Mouse (Mus musculus): Measurements from ENCODE around the gene Plcd1. TPM values are rescaled to one million over a fixed set of nuclear protein-coding genes. Genes with fewer than 3 reads are reported as not detected.

Gene Plcd1
- total RNA-seq, 2 experiments from 2014 or later, result 7.6 to 9.6 TPM

DNA sequence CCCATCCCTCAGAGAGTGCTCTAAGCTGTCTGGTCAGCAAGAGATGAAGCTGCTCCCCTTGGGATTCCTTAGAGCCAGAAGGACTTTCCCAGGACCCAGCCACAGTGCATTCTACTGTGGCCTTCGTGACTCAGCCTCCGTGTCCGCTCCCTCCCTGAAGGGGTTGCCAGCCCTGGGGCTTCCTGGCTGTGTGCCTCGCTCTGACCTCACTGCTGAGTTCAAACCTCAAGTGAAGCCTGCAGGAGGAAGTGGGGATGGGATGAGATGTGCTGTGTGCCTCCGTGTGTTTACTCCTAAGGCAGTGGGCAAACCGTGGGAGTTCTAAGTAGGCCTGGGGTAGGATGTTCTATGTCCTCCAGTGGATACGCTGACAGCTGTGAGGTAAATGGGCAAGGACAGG, 57.5 kb downstream of the Plcd1 start:
- DNase-seq, result peak; percentile 89
- no peak overlapping the region for H3K4me3 ChIP-seq
- intact Hi-C loops (cut with DNase I), result no loop called here
- H3K27ac ChIP-seq, result peak overlapping the region; percentile 71
- TF ChIP-seq CTCF (IDR thresholded peaks at IDR 0.05), result no peak

DNA sequence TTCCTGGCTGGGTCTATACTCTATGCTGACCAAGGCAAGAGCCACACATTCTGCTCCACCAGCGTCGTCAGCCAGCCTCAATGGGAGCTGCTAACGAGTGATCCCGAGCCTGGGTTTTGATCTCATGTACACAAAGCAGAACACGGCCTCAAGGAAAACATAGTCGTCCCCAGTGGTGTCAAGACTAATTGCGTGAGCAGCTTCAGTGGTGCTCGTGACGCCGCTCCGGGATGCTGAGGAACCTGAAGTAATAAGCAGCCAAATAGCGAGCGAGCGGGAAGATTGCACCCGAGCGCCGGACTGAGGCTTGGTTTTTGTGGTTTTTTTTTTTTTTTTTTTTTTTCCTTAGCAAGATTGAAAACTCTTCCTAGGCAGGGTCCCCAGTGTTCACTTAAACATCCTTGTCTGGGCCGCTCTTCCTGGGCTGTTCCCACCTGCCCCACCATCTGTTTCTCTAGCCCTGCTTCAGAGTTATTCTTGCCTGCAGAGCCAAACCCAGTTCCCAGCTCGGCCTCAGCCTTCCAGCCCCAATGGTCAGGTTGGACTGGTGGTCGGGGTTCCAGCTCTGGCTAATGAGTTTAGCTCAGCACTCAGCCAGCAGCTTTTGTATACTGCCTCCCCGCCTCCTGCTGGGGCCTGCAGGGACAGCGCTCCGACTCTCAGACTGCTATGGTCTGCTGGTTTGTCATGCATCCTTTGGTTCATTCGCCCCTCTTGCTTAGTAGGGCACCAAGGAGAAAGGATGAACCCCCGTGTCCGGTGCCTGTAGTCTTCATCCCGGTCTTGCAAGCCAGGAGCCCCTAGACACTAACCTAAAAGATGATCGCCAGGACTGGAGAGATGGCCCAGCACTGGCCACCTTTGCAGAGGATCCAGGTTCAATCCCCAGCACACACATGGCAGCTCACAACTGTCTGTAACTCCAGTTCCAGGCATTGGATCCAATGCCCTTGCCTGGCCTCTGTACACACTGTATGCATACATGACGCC, 58.3 kb downstream of the Plcd1 start:
- no peak overlapping the region for H3K4me3 ChIP-seq
- TF ChIP-seq CTCF (IDR thresholded peaks at IDR 0.05), result no peak
- H3K27ac ChIP-seq, result peak overlapping the region; percentile 71; the same call in 1 of the 2 replicates
- intact Hi-C loops (cut with DNase I), result loop anchor here (5.0 kb wide), 1 partner anchor 63 kb away; no protein-coding TSS in a partner anchor
- no peak for DNase-seq

DNA sequence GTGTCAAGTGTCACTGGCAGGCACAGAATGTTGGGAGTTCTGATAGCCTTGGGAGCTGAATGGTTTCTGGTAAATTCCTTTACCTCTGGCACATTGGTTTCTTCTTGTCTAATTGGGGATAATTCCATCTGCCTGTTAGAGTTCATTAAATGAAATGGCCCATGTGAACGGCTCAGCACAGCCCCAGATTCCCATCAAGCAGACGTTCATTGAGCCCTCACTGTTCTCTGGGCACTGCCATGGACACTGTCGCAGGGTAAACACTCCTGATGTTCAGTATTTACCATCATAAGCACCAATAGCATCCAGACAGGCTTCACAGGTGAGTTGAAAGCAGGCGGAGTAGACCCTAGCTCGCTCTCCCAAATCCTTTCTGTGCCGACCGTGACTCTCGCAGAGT, 59.2 kb downstream of the Plcd1 start:
- H3K27ac ChIP-seq, result no peak overlapping the region
- intact Hi-C loops (cut with DNase I), result loop anchor here (5.0 kb wide), 1 partner anchor 62 kb away; no protein-coding TSS in a partner anchor
- no peak overlapping the region for H3K4me3 ChIP-seq
- TF ChIP-seq CTCF (IDR thresholded peaks at IDR 0.05), result no peak
- DNase-seq, result no peak

DNA sequence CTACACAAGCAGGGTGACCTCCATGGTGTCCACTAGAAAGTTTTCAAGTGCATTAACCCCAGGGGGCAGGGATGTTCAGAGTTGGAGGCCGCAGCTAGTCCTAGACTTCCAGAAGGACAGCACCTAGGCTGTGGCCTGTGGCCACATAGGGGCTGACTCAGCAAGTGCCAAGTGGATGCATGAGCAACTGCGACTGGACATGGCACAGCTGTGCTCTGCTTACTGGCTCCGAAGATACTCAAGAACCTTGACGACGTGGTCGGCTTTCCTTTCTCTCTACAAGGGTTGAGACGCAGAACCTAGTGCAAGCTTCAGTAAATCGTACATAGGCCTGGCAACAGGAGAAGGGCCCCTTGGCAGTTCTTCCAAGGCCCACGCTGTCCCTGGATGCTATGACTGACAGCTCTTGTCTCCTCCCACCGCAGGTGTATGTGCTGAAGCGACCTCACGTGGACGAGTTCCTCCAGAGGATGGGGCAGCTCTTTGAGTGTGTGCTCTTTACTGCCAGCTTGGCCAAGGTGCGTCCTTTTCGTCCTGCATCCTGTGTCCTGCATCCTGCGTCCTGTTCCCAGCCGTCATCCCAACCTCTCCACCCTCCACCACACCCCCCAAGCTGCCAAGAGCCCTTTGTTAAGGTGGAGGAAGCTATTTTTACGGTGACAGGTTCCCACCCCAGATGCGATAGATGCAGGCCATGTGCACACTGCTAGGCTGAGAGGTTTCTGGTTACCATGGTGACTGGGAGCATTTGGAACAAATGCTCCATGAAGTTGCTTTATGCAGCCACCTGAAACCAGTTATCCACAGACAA, 60.0 kb downstream of the Plcd1 start:
- no peak for TF ChIP-seq CTCF (IDR thresholded peaks at IDR 0.05)
- H3K4me3 ChIP-seq, result no peak overlapping the region
- H3K27ac ChIP-seq, result peak overlapping the region; percentile 87
- DNase-seq, result no peak
- intact Hi-C loops (cut with DNase I), result loop anchor here (2.0 to 5.0 kb wide), 2 partner anchors 33 to 61 kb away; no protein-coding TSS in a partner anchor

DNA sequence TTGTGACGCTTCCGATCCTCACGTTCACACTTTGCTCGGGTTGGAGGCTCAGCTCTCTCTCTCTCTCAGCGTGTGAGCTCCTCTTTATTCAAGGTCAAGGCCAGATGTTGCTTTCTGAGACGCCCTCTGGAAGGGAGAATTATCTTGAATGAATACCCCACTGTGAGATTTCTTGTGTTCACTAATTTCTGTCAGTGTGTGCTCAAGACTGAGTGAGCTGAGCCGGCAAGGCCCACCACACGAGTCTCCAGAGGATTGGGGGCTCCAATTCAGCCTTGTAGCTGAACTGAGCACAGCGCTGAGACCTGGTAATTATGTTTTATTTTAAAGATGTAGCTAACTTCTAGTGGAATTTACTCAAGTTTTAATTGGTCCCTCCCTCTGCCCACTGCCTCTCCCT, 60.8 kb downstream of the Plcd1 start:
- no peak for DNase-seq
- Histone ChIP-seq H3K27ac (peak overlapping the region; percentile 87), H3K4me3 (no peak overlapping the region)
- no peak for TF ChIP-seq CTCF (IDR thresholded peaks at IDR 0.05)
- intact Hi-C loops (cut with DNase I), result loop anchor here (2.0 to 5.0 kb wide), 2 partner anchors 34 to 60 kb away; no protein-coding TSS in a partner anchor

DNA sequence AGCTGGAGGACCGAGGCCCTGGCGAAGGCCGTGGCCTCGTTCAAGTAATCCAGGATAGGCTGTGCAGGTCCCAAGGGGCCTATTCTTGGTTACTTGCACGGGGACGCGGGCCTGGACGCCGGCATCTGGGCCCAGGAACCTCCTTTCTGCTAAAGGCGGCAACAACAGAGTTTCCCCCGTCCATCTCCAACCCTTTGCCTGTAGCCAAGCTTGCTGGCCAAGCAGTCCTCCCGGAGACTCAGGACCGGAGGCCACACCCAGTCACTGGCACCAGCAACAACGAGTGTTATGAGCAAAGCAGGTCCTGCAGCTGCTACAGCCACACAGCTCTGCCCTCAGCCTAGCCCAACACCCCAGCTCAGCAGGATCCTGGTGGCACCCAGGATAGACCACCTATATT, 61.5 kb downstream of the Plcd1 start:
- no peak for TF ChIP-seq CTCF (IDR thresholded peaks at IDR 0.05)
- Histone ChIP-seq H3K27ac (peak overlapping the region; percentile 87), H3K4me3 (peak overlapping the region; percentile 63)
- intact Hi-C loops (cut with DNase I), result loop anchor here (2.0 to 5.0 kb wide), 2 partner anchors 35 to 59 kb away; no protein-coding TSS in a partner anchor
- peak; percentile 89 for DNase-seq

DNA sequence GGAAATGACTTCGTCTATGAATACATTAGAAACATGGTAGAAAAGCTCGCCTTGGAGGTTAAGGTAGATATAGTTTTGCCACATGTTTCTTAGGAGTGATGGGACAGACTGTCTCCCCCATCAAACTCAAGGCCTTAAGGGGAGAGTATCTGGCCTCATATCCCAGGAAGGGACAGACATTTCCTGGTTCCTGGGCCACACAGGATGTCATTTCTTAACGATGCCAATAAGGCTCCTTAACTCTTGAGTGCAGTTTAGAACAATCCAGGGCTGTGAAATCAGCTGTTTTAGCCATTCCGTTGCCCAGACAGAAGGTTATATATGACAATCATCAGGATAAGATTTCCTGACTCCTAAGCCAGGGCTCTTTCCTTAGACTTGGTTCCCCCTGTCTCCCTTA, 62.3 kb downstream of the Plcd1 start:
- H3K27ac ChIP-seq, result peak overlapping the region; percentile 87
- no peak for TF ChIP-seq CTCF (IDR thresholded peaks at IDR 0.05)
- peak overlapping the region; percentile 63 for H3K4me3 ChIP-seq
- intact Hi-C loops (cut with DNase I), result loop anchor here (5.0 kb wide), 1 partner anchor 59 kb away; no protein-coding TSS in a partner anchor
- no peak for DNase-seq

DNA sequence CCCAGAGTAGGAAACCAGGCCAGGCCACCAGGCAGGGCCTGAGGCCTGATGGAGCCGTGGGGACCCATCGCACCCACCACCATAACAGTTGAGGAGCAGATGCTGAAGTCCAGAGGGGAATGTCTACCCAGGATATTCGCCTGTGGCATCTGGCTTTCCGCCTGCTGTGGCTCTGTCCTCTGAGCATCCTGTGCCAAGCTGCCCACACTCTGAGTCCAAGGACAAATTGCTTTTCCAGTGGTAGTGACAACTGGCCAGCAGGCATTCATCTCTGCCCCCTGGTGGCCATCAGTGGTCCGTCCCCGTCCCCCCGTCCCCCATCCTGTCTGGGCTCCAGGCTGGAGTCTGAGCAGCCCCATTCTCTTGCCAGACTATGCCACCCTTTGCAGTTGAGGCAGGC, 63.7 kb downstream of the Plcd1 start:
- intact Hi-C loops (cut with DNase I), result loop anchor here (1.0 kb wide), 1 partner anchor 108 kb away; no protein-coding TSS in a partner anchor
- TF ChIP-seq CTCF (IDR thresholded peaks at IDR 0.05), result peak; percentile 90
- Histone ChIP-seq H3K4me3 (no peak overlapping the region), H3K27ac (peak overlapping the region; percentile 87)
- DNase-seq, result peak; percentile 83

DNA sequence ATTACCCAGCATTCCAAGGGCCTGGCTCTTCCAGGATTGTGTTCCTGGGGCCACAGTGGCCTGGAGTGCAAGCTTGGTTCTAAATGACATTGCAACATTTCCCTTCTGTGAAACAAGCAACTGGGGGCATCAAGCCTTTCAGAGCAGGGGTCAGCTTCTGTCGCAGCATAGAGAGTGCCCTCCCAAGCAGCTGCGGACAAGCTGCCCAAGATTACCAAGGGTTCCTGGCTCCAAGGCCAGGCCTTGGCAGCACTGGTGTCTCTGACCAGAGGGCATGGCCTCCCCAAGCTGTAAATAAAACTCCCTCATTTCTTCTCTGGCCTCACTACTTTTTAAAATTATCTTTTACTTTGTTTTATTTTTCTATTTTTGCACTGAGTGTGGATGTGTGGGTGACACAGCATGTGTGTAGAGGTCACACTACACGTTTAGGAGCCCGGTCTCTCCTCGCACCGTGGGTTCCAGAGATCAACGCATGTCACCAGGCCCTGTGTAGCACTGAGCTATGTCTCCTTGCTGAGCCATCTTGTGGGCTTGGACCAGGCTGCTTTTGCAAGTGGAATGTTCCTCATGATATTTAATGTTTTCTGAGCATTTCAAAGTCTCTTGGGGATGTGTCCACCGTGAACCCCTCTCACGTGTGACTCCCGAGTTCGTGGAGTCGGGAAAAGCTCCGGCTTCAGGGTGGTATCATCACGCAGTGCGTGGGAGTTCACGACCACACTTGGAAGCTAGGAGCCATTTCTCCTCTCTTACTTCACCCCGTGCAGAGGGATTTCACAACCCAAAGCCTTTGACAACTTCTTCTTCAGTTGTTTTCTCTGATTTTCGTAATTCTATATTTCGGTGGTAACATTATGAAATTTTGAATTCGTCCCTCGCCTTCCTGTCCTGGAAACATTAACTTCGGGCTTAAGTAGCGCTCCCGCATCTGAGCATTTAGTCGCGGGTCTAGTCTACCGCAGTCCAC, 64.8 kb downstream of the Plcd1 start:
- no peak for DNase-seq
- Histone ChIP-seq H3K27ac (peak overlapping the region; percentile 87), H3K4me3 (no peak overlapping the region)
- intact Hi-C loops (cut with DNase I), result loop anchor here (1.0 kb wide), 1 partner anchor 107 kb away; no protein-coding TSS in a partner anchor
- no peak for TF ChIP-seq CTCF (IDR thresholded peaks at IDR 0.05)

DNA sequence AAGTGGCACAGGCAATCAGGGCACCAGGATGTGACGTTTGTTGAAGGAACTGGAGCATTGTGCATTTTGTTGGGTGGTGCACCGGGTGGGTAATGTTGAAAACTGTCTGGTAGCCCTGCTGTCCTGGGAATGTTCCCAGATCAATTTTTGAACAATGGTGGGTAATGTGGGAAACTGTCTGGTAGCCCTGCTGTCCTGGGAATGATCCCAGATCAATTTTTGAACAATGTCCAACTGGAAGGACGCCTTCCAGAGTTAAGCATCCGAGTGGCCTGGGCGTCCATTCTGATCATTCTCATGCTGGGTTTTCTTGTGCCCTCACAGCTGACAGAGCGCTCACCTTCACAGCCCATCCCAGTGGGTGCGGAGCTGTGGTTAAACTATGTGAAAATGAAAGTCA, 66.0 kb downstream of the Plcd1 start:
- Histone ChIP-seq H3K27ac (no peak overlapping the region), H3K4me3 (no peak overlapping the region)
- intact Hi-C loops (cut with DNase I), result no loop called here
- DNase-seq, result no peak
- TF ChIP-seq CTCF (IDR thresholded peaks at IDR 0.05), result no peak

DNA sequence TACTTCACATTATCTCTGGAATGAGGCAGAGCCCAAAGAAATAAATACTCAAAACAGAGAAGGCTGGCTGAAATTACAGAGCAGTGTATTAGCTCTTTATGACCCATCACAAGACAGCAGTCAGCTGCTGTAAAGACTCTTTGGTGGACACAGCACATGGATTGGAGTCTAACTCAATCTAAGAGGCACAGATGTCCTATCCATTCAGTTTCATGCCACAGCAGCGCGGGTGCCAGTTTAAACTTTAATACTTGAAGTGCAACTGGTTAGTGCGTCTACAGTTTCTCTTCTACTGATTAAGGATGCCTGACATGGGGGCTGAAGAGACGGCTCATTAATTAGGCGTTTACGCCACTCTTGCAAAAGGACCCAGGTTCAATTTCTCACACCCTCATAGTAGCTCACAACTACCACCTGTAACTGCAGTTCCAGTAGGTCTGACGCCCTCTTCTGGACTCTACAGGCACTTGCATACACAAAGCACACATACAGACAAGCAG, 67.4 kb downstream of the Plcd1 start:
- DNase-seq, result no peak
- H3K27ac ChIP-seq, result no peak overlapping the region
- H3K4me3 ChIP-seq, result no peak overlapping the region
- TF ChIP-seq CTCF (IDR thresholded peaks at IDR 0.05), result no peak
- intact Hi-C loops (cut with DNase I), result no loop called here

Measured in gastrocnemius, adult 2 months (tissue).